Mouse (Mus musculus) liver, embryonic 14.5 days (tissue): Measurements from ENCODE around the gene Ndufs7. TPM values are rescaled to one million over a fixed set of nuclear protein-coding genes. Genes with fewer than 3 reads are reported as not detected.
A peak's percentile ranks its signal among the peaks of the same experiment; 100 is the strongest.

Experiments used
- ATAC-seq: fragments of 200-750 bp; cut with Nextera tagmentation; 2 replicates; pipeline ENCODE4 v1.8.0; 2017; ENCODE audit warnings: moderate number of reproducible peaks, mild to moderate bottlenecking, moderate library complexity; ENCODE audit not compliant: insufficient read depth
- DNase-seq, 3 experiments: peaks; one replicate each; pipeline ENCODE4 v3.0.0-alpha.2; 2012 to 2013; ENCODE audit warnings: low read depth in 3 of 3, low spot score in 3 of 3
- H3K27ac ChIP-seq: fragments of 300-500 bp; sonication (generic); 2 replicates; pipeline ENCODE4 v1.5.1; 2014; ENCODE audit warnings: moderate library complexity, mild to moderate bottlenecking, control low read depth, inconsistent platforms
- H3K27me3 ChIP-seq: fragments of 300-500 bp; sonication (generic); 2 replicates; pipeline ENCODE4 v1.6.1; 2014; ENCODE audit warnings: mild to moderate bottlenecking, low read length, moderate library complexity; ENCODE audit not compliant: control insufficient read depth, insufficient read depth
- H3K36me3 ChIP-seq: fragments of 300-500 bp; sonication (generic); replicated peaks from 2 replicates; pipeline ENCODE4 v1.6.1; 2014; ENCODE audit warnings: low read depth; ENCODE audit not compliant: control insufficient read depth, insufficient read depth
- H3K4me1 ChIP-seq, 2 experiments: fragments of 200-500 bp in 1 of 2; fragments of 300-500 bp in 1 of 2; sonication (generic) in 1 of 2; replicated peaks; 2 replicates each; pipeline ENCODE4 v1.6.1; 2012 to 2014; ENCODE audit warnings: antibody characterized with exemption in 1 of 2, inconsistent platforms in 1 of 2, low read length in 1 of 2; ENCODE audit not compliant: control insufficient read depth in 2 of 2, insufficient read depth in 2 of 2
- H3K4me2 ChIP-seq: fragments of 300-500 bp; sonication (generic); 2 replicates; pipeline ENCODE4 v1.6.1; 2014; ENCODE audit warnings: low read depth, mild to moderate bottlenecking, control low read depth, moderate library complexity
- H3K4me3 ChIP-seq, 2 experiments: fragments of 200-500 bp in 1 of 2; fragments of 300-500 bp in 1 of 2; sonication (generic) in 1 of 2; 2 replicates each; pipeline ENCODE4 v1.5.1; 2012 to 2014; ENCODE audit warnings: low read depth in 2 of 2, low read length in 2 of 2, mild to moderate bottlenecking in 2 of 2, control low read depth in 1 of 2, inconsistent platforms in 1 of 2, moderate library complexity in 1 of 2; ENCODE audit not compliant: insufficient read depth in 1 of 2
- H3K9ac ChIP-seq: fragments of 300-500 bp; sonication (generic); replicated peaks from 2 replicates; pipeline ENCODE4 v1.6.1; 2014; ENCODE audit warnings: mild to moderate bottlenecking, control low read depth, moderate library complexity
- H3K9me3 ChIP-seq: fragments of 300-500 bp; sonication (generic); 2 replicates; pipeline ENCODE4 v1.6.1; 2016; ENCODE audit warnings: low read length, mixed read lengths; ENCODE audit not compliant: control insufficient read depth
- CTCF ChIP-seq: IDR thresholded peaks from 2 replicates; pipeline ENCODE4 v1.5.1; 2016; ENCODE audit warnings: antibody characterized with exemption, low read depth, control low read depth
- EP300 ChIP-seq: IDR thresholded peaks from 2 replicates; pipeline ENCODE4 v1.6.1; 2016; ENCODE audit warnings: antibody characterized with exemption, low read depth
- WGBS: fragments of 180-500 bp; shearing (Covaris S2); extraction: QIAGEN DNeasy Blood & Tissue Kit; methylation state at CpG from one replicate; pipeline ENCODE4 v1.1.7; 2014; ENCODE audit not compliant: insufficient replicate concordance; 5-methylcytosine and 5-hydroxymethylcytosine counted together
- polyA plus RNA-seq, 2 experiments: library from polyadenylated mRNA; depleted of rRNA in 1 of 2; stranded (reverse) in 1 of 2; unstranded in 1 of 2; fragments of >200 nt; fragmentation: Nextera tagmentation in 1 of 2; extraction: Ambion mirVana in 1 of 2; gene quantifications; 2 replicates each; pipeline versions ENCODE4 v1.2.1 to v1.2.3; 2012 to 2014

The Ndufs7 gene
- polyA plus RNA-seq, 2 experiments, result 189 to 272 TPM

DNA sequence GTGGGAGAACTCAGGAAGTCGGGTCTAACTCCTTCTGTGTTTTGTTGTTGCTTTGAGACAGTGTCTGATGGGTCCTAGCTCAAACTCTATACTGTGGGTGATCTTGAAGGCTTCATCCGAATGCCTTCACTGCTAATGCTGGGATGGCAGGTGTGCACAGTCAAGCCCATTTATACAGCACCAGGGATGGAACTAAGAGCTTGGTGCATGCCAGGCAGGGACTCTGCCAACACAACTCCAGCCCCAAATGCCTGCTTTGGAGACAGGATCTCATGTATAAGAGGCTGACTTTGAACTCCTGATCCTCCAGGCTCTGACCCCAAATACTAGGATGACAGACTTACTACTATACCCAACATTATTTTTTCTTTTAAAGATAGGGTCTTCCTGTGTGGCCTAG lies 1.1 kb downstream of the Ndufs7 start:
- no peak for ATAC-seq
- peak overlapping the region; percentile 98 for H3K9ac ChIP-seq
- 19% methylated on average over 2 of the region's 2 CpGs for WGBS
- DNase-seq, result no peak
- H3K27me3 ChIP-seq, result no peaks in the 10 kb centered on the region
- peak overlapping the region; percentile 94 for H3K4me2 ChIP-seq
- TF ChIP-seq CTCF, result no peak
- no peak for TF ChIP-seq EP300
- H3K4me3 ChIP-seq, result peak overlapping the region; percentile 90 to 96
- peaks cover 16 to 19% of the 10 kb centered on the region in 2 experiments for H3K4me1 ChIP-seq
- peak overlapping the region; percentile 88 for H3K27ac ChIP-seq
- H3K36me3 ChIP-seq, result peaks cover 7% of the 10 kb centered on the region
- no peaks in the 10 kb centered on the region for H3K9me3 ChIP-seq

DNA sequence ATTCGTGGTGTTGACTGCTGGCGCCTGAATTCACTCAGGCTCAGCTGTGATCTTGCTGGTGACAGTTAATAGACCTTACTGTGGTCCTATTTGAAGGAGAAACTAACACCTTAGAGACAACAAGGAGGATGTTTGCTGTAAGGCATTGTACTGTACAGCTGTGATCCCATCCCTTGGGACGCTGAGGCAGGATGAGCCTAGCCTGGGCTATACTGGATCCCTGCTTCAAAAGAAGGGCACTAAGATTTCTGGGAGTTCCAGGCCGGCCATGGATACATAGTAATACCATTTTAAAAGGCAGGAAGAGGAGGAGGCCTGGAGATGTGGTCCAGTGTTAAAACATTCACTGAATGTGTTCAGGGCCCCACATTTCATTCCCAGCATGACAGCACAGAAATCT lies 1.7 kb downstream of the Ndufs7 start:
- Histone ChIP-seq H3K9ac (peak overlapping the region; percentile 98), H3K27me3 (no peaks in the 10 kb centered on the region), H3K27ac (no peak overlapping the region), H3K9me3 (no peaks in the 10 kb centered on the region), H3K4me1 (peaks cover 12 to 14% of the 10 kb centered on the region in 2 experiments), H3K4me2 (peak overlapping the region; percentile 94), H3K4me3 (peak overlapping the region in 1 of 2 experiments; percentile 96; a peak in 3 of 4 replicates), H3K36me3 (peaks cover 12% of the 10 kb centered on the region)
- DNase-seq, result no peak
- no peak for ATAC-seq
- 74% methylated on average over 4 of the region's 4 CpGs for WGBS
- TF ChIP-seq CTCF (no peak), EP300 (no peak)

DNA sequence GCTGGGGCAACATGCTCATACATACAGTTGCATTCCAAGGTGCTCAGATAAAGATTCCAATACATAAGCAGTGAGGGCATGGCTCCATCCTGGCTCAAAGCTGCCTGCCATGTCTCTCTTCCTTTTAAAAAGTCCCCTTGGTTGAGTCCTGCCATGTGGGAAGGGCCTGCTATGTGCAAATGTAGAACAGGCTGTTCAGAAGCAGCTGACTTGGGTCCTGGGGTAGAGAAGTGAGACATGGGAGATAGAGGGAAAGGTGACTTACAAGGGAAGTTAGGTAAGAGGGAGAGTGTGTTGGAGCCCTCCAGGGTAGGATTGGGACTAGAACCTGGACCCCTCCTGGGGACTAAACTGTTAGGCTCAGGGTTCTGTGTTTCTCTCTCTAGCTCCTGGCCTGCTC lies 3.1 kb downstream of the Ndufs7 start:
- Histone ChIP-seq H3K27ac (no peak overlapping the region), H3K4me2 (no peak overlapping the region), H3K4me1 (peaks cover 8 to 14% of the 10 kb centered on the region in 2 experiments), H3K9me3 (no peaks in the 10 kb centered on the region), H3K9ac (no peak overlapping the region), H3K36me3 (peaks cover 22% of the 10 kb centered on the region), H3K4me3 (no peak overlapping the region), H3K27me3 (no peaks in the 10 kb centered on the region)
- DNase-seq (no peak), ATAC-seq (no peak)
- TF ChIP-seq CTCF (no peak), EP300 (no peak)

DNA sequence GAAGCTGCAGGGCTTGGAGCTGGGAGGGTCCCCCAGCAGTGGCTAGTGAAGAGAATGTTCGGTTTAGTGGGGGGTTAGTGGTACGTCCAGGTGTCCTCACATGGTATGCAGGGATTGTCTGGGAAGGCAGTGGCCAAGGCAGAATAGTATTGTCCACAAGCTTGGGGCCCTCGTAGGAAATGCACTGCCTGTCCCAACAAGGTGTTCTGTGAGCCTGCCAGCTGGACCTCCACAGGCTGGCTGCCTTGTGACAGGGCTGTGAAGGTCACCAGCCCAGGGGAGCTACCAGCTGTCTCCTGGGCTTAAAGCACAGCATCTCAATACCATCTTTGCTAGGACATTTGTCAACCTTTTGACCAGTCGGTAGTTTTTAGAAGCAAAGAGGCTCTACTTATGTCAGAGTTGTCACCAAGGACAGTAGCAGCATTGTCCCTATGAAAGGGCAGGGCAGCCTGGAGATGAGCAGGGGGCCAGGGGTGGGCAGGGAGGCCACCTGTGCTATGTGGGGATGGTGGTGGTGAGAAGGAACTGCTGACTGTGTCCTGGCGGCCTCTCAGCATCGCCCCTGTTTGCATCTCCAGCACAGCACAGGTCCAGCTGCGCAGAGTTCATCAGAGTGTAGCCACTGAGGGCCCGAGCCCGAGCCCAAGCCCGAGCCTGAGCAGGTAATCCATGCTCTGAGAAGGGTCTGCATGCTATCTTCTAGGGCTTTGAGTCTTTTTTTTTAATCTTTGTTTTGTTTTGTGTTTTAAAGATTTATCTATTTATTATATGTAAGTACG lies 3.8 kb downstream of the Ndufs7 start:
- WGBS, result 78% methylated on average over 11 of the region's 11 CpGs
- Histone ChIP-seq H3K36me3 (peaks cover 22% of the 10 kb centered on the region), H3K4me3 (no peak overlapping the region), H3K4me2 (no peak overlapping the region), H3K9me3 (no peaks in the 10 kb centered on the region), H3K4me1 (peaks cover 8 to 13% of the 10 kb centered on the region in 2 experiments), H3K9ac (no peak overlapping the region), H3K27ac (no peak overlapping the region), H3K27me3 (no peaks in the 10 kb centered on the region)
- no peak for DNase-seq
- ATAC-seq, result no peak
- no peak for TF ChIP-seq EP300
- no peak for TF ChIP-seq CTCF

DNA sequence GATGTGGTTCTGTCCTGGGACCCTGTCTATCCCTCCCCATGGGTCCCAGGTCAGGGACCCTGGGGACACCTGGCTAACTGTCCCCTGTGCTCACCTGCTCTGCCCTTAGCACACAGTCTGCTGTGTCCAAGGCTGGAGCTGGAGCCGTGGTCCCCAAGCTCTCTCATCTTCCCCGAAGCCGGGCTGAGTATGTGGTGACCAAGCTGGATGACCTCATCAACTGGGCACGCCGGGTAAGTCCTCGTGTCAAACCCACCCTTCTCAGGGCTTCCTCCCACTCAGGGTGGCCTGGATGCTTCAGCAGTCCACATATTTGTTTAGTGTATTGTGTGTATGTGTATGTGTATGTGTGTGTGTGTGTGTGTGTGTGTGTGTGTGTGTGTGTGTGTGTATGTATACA lies 4.6 kb downstream of the Ndufs7 start:
- no peak for TF ChIP-seq CTCF
- no peak for TF ChIP-seq EP300
- WGBS, result 82% methylated on average over 6 of the region's 6 CpGs
- peaks cover 5 to 8% of the 10 kb centered on the region in 2 experiments; a peak in 3 of 4 replicates for H3K4me1 ChIP-seq

More for the DNA sequence above, 4.6 kb downstream of the Ndufs7 start:
- H3K9ac ChIP-seq, result no peak overlapping the region
- H3K36me3 ChIP-seq, result peaks cover 26% of the 10 kb centered on the region
- ATAC-seq (no peak), DNase-seq (no peak)
- no peak overlapping the region for H3K4me2 ChIP-seq
- no peak overlapping the region for H3K27ac ChIP-seq
- no peaks in the 10 kb centered on the region for H3K9me3 ChIP-seq
- no peak overlapping the region for H3K4me3 ChIP-seq
- no peaks in the 10 kb centered on the region for H3K27me3 ChIP-seq
